Mouse (Mus musculus) embryonic facial prominence, embryonic 11.5 days (tissue): ENCODE data around the gene Sestd1. TPM values are rescaled to one million over a fixed set of nuclear protein-coding genes. Genes with fewer than 3 reads are reported as not detected.

Experiments used
- ATAC-seq: fragments of 200-750 bp; cut with Nextera tagmentation; replicated peaks from 2 replicates; pipeline ENCODE4 v1.8.0; 2017; ENCODE audit warnings: low read depth; ENCODE audit not compliant: insufficient number of reproducible peaks, low FRiP score, low TSS enrichment
- DNase-seq: peaks from one replicate; pipeline ENCODE4 v3.0.0-alpha.2; 2015; ENCODE audit warnings: low spot score
- H3K27ac ChIP-seq: fragments of 300-500 bp; sonication (generic); replicated peaks from 2 replicates; pipeline ENCODE4 v1.5.1; 2014; ENCODE audit warnings: mild to moderate bottlenecking, low read depth, low read length, control low read depth
- H3K27me3 ChIP-seq: fragments of 300-500 bp; sonication (generic); 2 replicates; pipeline ENCODE4 v1.6.1; 2014; ENCODE audit warnings: mild to moderate bottlenecking, low read length, moderate library complexity, mixed read lengths; ENCODE audit not compliant: control insufficient read depth, insufficient read depth
- H3K36me3 ChIP-seq: fragments of 300-500 bp; sonication (generic); replicated peaks from 2 replicates; pipeline ENCODE4 v1.6.1; 2014; ENCODE audit warnings: low read depth, mild to moderate bottlenecking, low read length, moderate library complexity, mixed read lengths; ENCODE audit not compliant: control insufficient read depth, insufficient read depth
- H3K4me1 ChIP-seq: fragments of 300-500 bp; sonication (generic); 2 replicates; pipeline ENCODE4 v1.6.1; 2014; ENCODE audit warnings: low read length, mixed read lengths; ENCODE audit not compliant: control insufficient read depth, insufficient read depth
- H3K4me2 ChIP-seq: fragments of 300-500 bp; sonication (generic); 2 replicates; pipeline ENCODE4 v1.6.1; 2014; ENCODE audit warnings: low read depth, mild to moderate bottlenecking, control low read depth, low read length, moderate library complexity
- H3K4me3 ChIP-seq: fragments of 300-500 bp; sonication (generic); 2 replicates; pipeline ENCODE4 v1.5.1; 2014; ENCODE audit warnings: low read depth, low read length, control low read depth
- H3K9ac ChIP-seq: fragments of 300-500 bp; sonication (generic); replicated peaks from 2 replicates; pipeline ENCODE4 v1.6.1; 2014; ENCODE audit warnings: mild to moderate bottlenecking, control low read depth, low read length
- H3K9me3 ChIP-seq: fragments of 300-500 bp; sonication (generic); replicated peaks from 2 replicates; pipeline ENCODE4 v1.6.1; 2016; ENCODE audit warnings: mild to moderate bottlenecking, low read length, inconsistent platforms, mixed read lengths; ENCODE audit not compliant: control insufficient read depth
- WGBS: fragments of 180-500 bp; shearing (Covaris S2); extraction: QIAGEN DNeasy Blood & Tissue Kit; methylation state at CpG from one replicate; pipeline ENCODE4 v1.1.7; 2014; 5-methylcytosine and 5-hydroxymethylcytosine counted together
- polyA plus RNA-seq: library from polyadenylated mRNA; unstranded; fragments of >200 nt; fragmentation: Nextera tagmentation; extraction: Ambion mirVana; gene quantifications from 2 replicates; pipeline ENCODE4 v1.2.1, GENCODE M21; 2014

The Sestd1 gene
- polyA plus RNA-seq, 1 experiment from 2014 or later = 26.7 TPM

GRCm38 (mm10) chr2:77138879-77139278 is 141.5 kb downstream of the Sestd1 start:
- H3K4me2 ChIP-seq = no peak overlapping the region

GRCm38 (mm10) chr2:77134906-77135305 is 145.5 kb downstream of the Sestd1 start:
- Histone ChIP-seq H3K9ac (no peak overlapping the region), H3K4me1 (no peaks in the 10 kb centered on the region), H3K27me3 (no peaks in the 10 kb centered on the region), H3K4me2 (no peak overlapping the region), H3K36me3 (no peaks in the 10 kb centered on the region), H3K4me3 (no peak overlapping the region), H3K9me3 (no peaks in the 10 kb centered on the region), H3K27ac (no peak overlapping the region)
- 67% methylated on average over 1 of the region's 1 CpGs for WGBS
- ATAC-seq (no peak), DNase-seq (no peak)

More at GRCm38 (mm10) chr2:77138879-77139278, 141.5 kb downstream of the Sestd1 start:
- WGBS = 91% methylated on average over 6 of the region's 6 CpGs
- no peak for DNase-seq
- no peaks in the 10 kb centered on the region for H3K4me1 ChIP-seq
- H3K9ac ChIP-seq = no peak overlapping the region
- ATAC-seq = no peak
- no peaks in the 10 kb centered on the region for H3K9me3 ChIP-seq
- no peaks in the 10 kb centered on the region for H3K36me3 ChIP-seq
- H3K27me3 ChIP-seq = no peaks in the 10 kb centered on the region
- no peak overlapping the region for H3K27ac ChIP-seq
- no peak overlapping the region for H3K4me3 ChIP-seq

DNA sequence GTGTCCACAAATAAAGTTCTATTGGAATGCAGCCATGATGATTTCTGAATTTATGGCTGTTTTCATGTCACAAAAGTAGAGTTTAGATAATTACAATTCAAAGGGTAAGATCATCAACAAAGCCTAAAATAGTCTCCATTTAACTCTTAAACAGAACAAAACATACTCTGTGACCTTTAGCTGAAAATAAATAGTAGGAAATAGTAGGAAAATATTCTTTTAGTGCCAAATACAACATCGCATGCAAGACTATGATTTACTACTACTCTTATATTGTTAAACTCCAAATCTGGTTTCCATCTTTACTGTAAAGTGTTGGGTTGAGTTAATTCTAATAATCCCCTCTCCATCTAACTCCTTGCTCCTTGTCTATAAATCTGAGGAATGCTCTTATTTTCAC is 147.0 kb downstream of the Sestd1 start:
- ATAC-seq (no peak), DNase-seq (no peak)
- no peak overlapping the region for H3K27ac ChIP-seq
- no peaks in the 10 kb centered on the region for H3K36me3 ChIP-seq
- H3K4me2 ChIP-seq = no peak overlapping the region
- no peaks in the 10 kb centered on the region for H3K9me3 ChIP-seq
- no peaks in the 10 kb centered on the region for H3K27me3 ChIP-seq
- no peaks in the 10 kb centered on the region for H3K4me1 ChIP-seq
- no peak overlapping the region for H3K9ac ChIP-seq
- 100% methylated on average over 1 of the region's 1 CpGs for WGBS
- no peak overlapping the region for H3K4me3 ChIP-seq

Other genes with a start within 250 kb of the Sestd1 start
- 4.5 and 5.6 TPM in 2 replicates for gene Ccdc141, start 110.0 kb downstream of the Sestd1 start, polyA plus RNA-seq